Mouse (Mus musculus): ENCODE data around the gene Ak8. TPM values are rescaled to one million over a fixed set of nuclear protein-coding genes. Genes with fewer than 3 reads are reported as not detected.

Ak8 gene
- total and polyA plus RNA-seq, 3 experiments: 1.5 to 2.6 TPM; not detected in 1

DNA sequence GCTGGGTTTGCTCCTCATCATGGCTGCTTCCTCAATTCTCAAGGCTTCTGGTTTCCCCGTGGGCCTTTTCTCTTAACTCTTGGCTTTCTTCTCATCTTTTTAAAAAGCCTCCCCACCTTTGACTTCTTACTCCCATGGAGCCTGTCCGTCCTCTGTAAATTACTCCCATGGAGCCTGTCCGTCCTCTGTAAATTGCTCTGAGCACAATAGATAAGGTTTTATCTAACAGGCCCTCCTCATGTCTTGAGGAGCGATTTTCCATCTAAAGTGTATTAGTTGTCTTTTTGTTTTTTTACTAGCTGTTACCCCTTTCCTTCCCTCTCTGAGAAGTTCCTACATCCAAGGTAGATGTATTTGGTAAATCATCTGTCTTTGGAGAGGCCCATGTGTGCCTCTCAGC is 66.6 kb downstream of the Ak8 start:
- Histone ChIP-seq H3K4me3 (ENCODE audit: control insufficient read depth in 1 of 2, insufficient read depth in 1 of 2, low read depth in 2 of 2, low read length in 2 of 2) (no peak overlapping the region), H3K9me3 (replicated peaks; ENCODE audit: insufficient read depth, low read length) (no peaks in the 10 kb centered on the region), H3K79me2 (ENCODE audit: control insufficient read depth, insufficient read depth, low read length, poor library complexity) (no peaks in the 10 kb centered on the region), H3K9ac (ENCODE audit: control insufficient read depth, low read depth, low read length, poor library complexity, severe bottlenecking) (peak overlapping the region; percentile 36; the same call in 1 of the 2 replicates), H3K27me3 (ENCODE audit: control insufficient read depth in 1 of 2, insufficient read depth in 2 of 2, low read length in 2 of 2) (no peaks in the 10 kb centered on the region), H3K4me1 (ENCODE audit: control insufficient read depth in 1 of 2, insufficient read depth in 2 of 2, low read length in 2 of 2) (peaks cover 0 to 17% of the 10 kb centered on the region in 2 experiments; a peak in 2 of 4 replicates), H3K36me3 (ENCODE audit: control insufficient read depth in 1 of 2, insufficient read depth in 2 of 2, low read length in 2 of 2) (peaks cover 0 to 8% of the 10 kb centered on the region in 2 experiments; a peak in 2 of 4 replicates), H3K27ac (ENCODE audit: control insufficient read depth, low read depth, low read length) (peak overlapping the region; percentile 61)
- DNase-seq (ENCODE audit: low read depth, low spot score): peak; percentile 44
- peak; percentile 48 to 57 for TF ChIP-seq EP300 (IDR thresholded peaks at IDR 0.05; ENCODE audit: low read depth in 1 of 2, low read length in 2 of 2)
- TF ChIP-seq TCF12 (IDR thresholded peaks at IDR 0.05; ENCODE audit: low read depth, low read length): peak; percentile 57
- TF ChIP-seq GATA1 (IDR thresholded peaks at IDR 0.05; ENCODE audit: low read depth, low read length): peak; percentile 81
- no peak for TF ChIP-seq MYC (IDR thresholded peaks at IDR 0.05; ENCODE audit: low read depth, low read length)

DNA sequence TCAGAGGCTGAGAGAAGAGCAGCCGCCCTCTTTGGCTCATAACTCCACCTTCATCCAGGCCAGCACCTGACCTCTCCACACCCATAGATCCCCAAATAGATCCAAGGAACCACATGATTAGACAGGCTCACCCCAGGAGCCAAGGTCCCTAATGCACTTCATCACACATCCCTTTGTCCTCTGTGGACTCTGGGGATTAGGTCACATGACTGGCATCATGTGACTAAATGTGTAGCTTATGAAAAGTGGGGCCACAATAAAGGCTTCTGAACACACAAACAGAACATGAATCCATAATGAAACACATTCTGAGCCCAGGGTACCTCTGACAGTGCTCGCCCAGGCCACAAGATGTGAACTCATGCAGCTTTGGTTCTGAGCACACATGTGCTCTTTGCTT is 67.1 kb downstream of the Ak8 start:
- no peak overlapping the region for H3K9ac ChIP-seq (ENCODE audit: control insufficient read depth, low read depth, low read length, poor library complexity, severe bottlenecking)
- no peak for TF ChIP-seq E2F4 (IDR thresholded peaks at IDR 0.05; ENCODE audit: borderline replicate concordance, low read depth, low read length)
- TF ChIP-seq USF2 (IDR thresholded peaks at IDR 0.05; ENCODE audit: borderline replicate concordance in 1 of 2, insufficient read depth in 1 of 2, low read depth in 1 of 2, low read length in 2 of 2): peak; percentile 24 to 75; a peak in 2 of 4 replicates
- peak; percentile 87 for TF ChIP-seq USF1 (IDR thresholded peaks at IDR 0.05; ENCODE audit: low read depth, low read length)
- no peaks in the 10 kb centered on the region for H3K79me2 ChIP-seq (ENCODE audit: control insufficient read depth, insufficient read depth, low read length, poor library complexity)
- H3K9me3 ChIP-seq (replicated peaks; ENCODE audit: insufficient read depth, low read length): no peaks in the 10 kb centered on the region
- peaks cover 0 to 17% of the 10 kb centered on the region in 2 experiments; a peak in 2 of 4 replicates for H3K4me1 ChIP-seq (ENCODE audit: control insufficient read depth in 1 of 2, insufficient read depth in 2 of 2, low read length in 2 of 2)
- H3K4me3 ChIP-seq (ENCODE audit: control insufficient read depth in 1 of 2, insufficient read depth in 1 of 2, low read depth in 2 of 2, low read length in 2 of 2): no peak overlapping the region
- peaks cover 0 to 8% of the 10 kb centered on the region in 2 experiments; a peak in 2 of 4 replicates for H3K36me3 ChIP-seq (ENCODE audit: control insufficient read depth in 1 of 2, insufficient read depth in 2 of 2, low read length in 2 of 2)
- peak overlapping the region; percentile 61 for H3K27ac ChIP-seq (ENCODE audit: control insufficient read depth, low read depth, low read length)
- no peak for DNase-seq (ENCODE audit: low read depth, low spot score)
- no peaks in the 10 kb centered on the region; a peak in 1 of 4 replicates for H3K27me3 ChIP-seq (ENCODE audit: control insufficient read depth in 1 of 2, insufficient read depth in 2 of 2, low read length in 2 of 2)

DNA sequence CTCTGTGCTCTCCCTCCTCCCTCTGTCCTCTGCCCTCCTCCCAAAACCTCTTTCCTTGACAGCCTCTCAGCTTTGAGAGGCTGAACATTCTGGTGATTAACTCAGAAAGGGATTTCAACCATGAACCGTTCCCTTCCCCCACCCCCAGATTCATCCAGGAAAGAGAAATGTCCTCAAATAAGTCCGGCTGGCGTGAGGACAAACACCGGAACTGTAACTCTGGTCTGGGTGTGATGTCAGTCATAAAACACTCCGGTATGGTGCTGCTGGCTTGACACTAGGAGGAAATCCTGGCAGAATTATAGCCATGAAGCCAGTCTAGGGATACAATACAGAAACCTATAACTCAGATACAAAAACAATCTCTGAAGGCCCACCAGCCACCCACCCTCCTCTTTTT is 70.7 kb downstream of the Ak8 start:
- H3K4me1 ChIP-seq (ENCODE audit: control insufficient read depth in 1 of 2, insufficient read depth in 2 of 2, low read length in 2 of 2): peaks cover 0 to 14% of the 10 kb centered on the region in 2 experiments; a peak in 2 of 4 replicates
- DNase-seq (ENCODE audit: low read depth, low spot score): no peak
- no peak overlapping the region for H3K4me3 ChIP-seq (ENCODE audit: control insufficient read depth in 1 of 2, insufficient read depth in 1 of 2, low read depth in 2 of 2, low read length in 2 of 2)
- H3K27ac ChIP-seq (ENCODE audit: control insufficient read depth, low read depth, low read length): no peak overlapping the region
- no peaks in the 10 kb centered on the region for H3K79me2 ChIP-seq (ENCODE audit: control insufficient read depth, insufficient read depth, low read length, poor library complexity)
- no peaks in the 10 kb centered on the region for H3K9me3 ChIP-seq (replicated peaks; ENCODE audit: insufficient read depth, low read length)
- H3K9ac ChIP-seq (ENCODE audit: control insufficient read depth, low read depth, low read length, poor library complexity, severe bottlenecking): no peak overlapping the region
- no peak for TF ChIP-seq SMC3 (IDR thresholded peaks at IDR 0.05; ENCODE audit: low read depth, low read length)
- TF ChIP-seq ELF1 (IDR thresholded peaks at IDR 0.05; ENCODE audit: low read depth, low read length): no peak
- no peak for TF ChIP-seq POLR2A (IDR thresholded peaks at IDR 0.05; ENCODE audit: control insufficient read depth in 1 of 2, insufficient read depth in 1 of 2, low read depth in 1 of 2, low read length in 2 of 2, poor library complexity in 1 of 2)
- TF ChIP-seq E2F4 (IDR thresholded peaks at IDR 0.05; ENCODE audit: borderline replicate concordance, low read depth, low read length): no peak
- TF ChIP-seq GATA1 (IDR thresholded peaks at IDR 0.05; ENCODE audit: low read depth, low read length): no peak
- TF ChIP-seq MYC (IDR thresholded peaks at IDR 0.05; ENCODE audit: low read depth, low read length): no peak
- TF ChIP-seq GABPA (IDR thresholded peaks at IDR 0.05; ENCODE audit: low read depth, low read length): no peak
- TF ChIP-seq SIN3A (IDR thresholded peaks at IDR 0.05; ENCODE audit: low read length): no peak
- no peak for TF ChIP-seq MAX (IDR thresholded peaks at IDR 0.05; ENCODE audit: low read length)
- no peak for TF ChIP-seq JUND (IDR thresholded peaks at IDR 0.05; ENCODE audit: low read depth, low read length)
- TF ChIP-seq TAL1 (IDR thresholded peaks at IDR 0.05; ENCODE audit: low read length): no peak
- TF ChIP-seq KAT2A (conservative IDR thresholded peaks at IDR 0.05; ENCODE audit: low read depth, low read length): no peak
- TF ChIP-seq HCFC1 (IDR thresholded peaks at IDR 0.05; ENCODE audit: low read depth, low read length): no peak
- TF ChIP-seq NRF1 (IDR thresholded peaks at IDR 0.05; ENCODE audit: insufficient read depth, low read depth, low read length, poor library complexity, severe bottlenecking): no peak
- H3K36me3 ChIP-seq (ENCODE audit: control insufficient read depth in 1 of 2, insufficient read depth in 2 of 2, low read length in 2 of 2): peaks cover 0 to 8% of the 10 kb centered on the region in 2 experiments; a peak in 2 of 4 replicates
- no peaks in the 10 kb centered on the region; a peak in 1 of 4 replicates for H3K27me3 ChIP-seq (ENCODE audit: control insufficient read depth in 1 of 2, insufficient read depth in 2 of 2, low read length in 2 of 2)
